8 mouse cellular contexts compared by ENCODE assay signal in genomic region chr11:53457372-53457954, GRCm38 (mm10). TPM values are rescaled to one million over a fixed set of nuclear protein-coding genes. Genes with fewer than 3 reads are reported as not detected.
DNase-seq lines count a peak whose midpoint lies in the region; ATAC-seq and TF ChIP-seq lines count a peak whose summit lies in the region.

No protein-coding gene starts in this region.

- H3K9me3 ChIP-seq in heart, embryonic 15.5 days (replicated peaks), result no peaks in the 10 kb centered on the region
- no peaks in the 10 kb centered on the region for H3K9me3 ChIP-seq in hindbrain, embryonic 11.5 days (ENCODE audit: control insufficient read depth, low read length)
- no peaks in the 10 kb centered on the region for H3K9me3 ChIP-seq in lung, postnatal 0 days (ENCODE audit: low read length)

- TF ChIP-seq EP300 in lung, postnatal 0 days (IDR thresholded peaks at IDR 0.05), result no peak

- H3K9ac ChIP-seq in heart, embryonic 15.5 days, result peak overlapping the region; percentile 68
- H3K9ac ChIP-seq in hindbrain, embryonic 11.5 days (ENCODE audit: low read depth, low read length), result peak overlapping the region; percentile 53
- H3K9ac ChIP-seq in lung, postnatal 0 days (replicated peaks; ENCODE audit: low read depth), result 0 out of 2 replicates have a peak overlapping the region, but pooled peaks have one; percentile 23

- no peaks in the 10 kb centered on the region for H3K36me3 ChIP-seq in heart, embryonic 15.5 days
- no peaks in the 10 kb centered on the region for H3K36me3 ChIP-seq in hindbrain, embryonic 11.5 days (ENCODE audit: control insufficient read depth, insufficient read depth, low read length)
- no peaks in the 10 kb centered on the region for H3K36me3 ChIP-seq in lung, postnatal 0 days (ENCODE audit: insufficient read depth, low read length)

- TF ChIP-seq POLR2A in bone marrow, adult 2 months (IDR thresholded peaks at IDR 0.05; ENCODE audit: borderline replicate concordance, control insufficient read depth, low read depth, low read length), result no peak

- ATAC-seq in heart, embryonic 15.5 days (replicated peaks; ENCODE audit: insufficient number of reproducible peaks, insufficient read depth, low FRiP score, low read depth), result peak; percentile 21; the same call in 1 of the 2 replicates
- no peak for ATAC-seq in hindbrain, embryonic 11.5 days (ENCODE audit: low FRiP score)
- ATAC-seq in lung, postnatal 0 days, result peak; percentile 42

- peaks cover 14% of the 10 kb centered on the region for H3K27me3 ChIP-seq in heart, embryonic 15.5 days
- peaks cover 36% of the 10 kb centered on the region for H3K27me3 ChIP-seq in hindbrain, embryonic 11.5 days (ENCODE audit: control insufficient read depth, insufficient read depth, low read length)
- 0 out of 2 replicates have a peak, but pooled peaks cover 3% of the 10 kb centered on the region for H3K27me3 ChIP-seq in lung, postnatal 0 days (replicated peaks; ENCODE audit: insufficient read depth, low read length)

- 8% methylated on average over 29 of the region's 29 CpGs for WGBS in heart, embryonic 15.5 days
- WGBS in bone marrow, adult 2 months, result 23% methylated on average over 29 of the region's 29 CpGs
- 9% methylated on average over 24 of the region's 29 CpGs for WGBS in hindbrain, embryonic 11.5 days
- 8% methylated on average over 28 of the region's 29 CpGs for whole genome bisulfite sequencing in lung, postnatal 0 days

- DNase-seq in heart, postnatal 4 days, result no peak
- DNase-seq in hindbrain, embryonic 11.5 days (ENCODE audit: low spot score), result peak; percentile 44
- no peak for DNase-seq in lung, postnatal 0 days (ENCODE audit: low spot score)
- no peak for DNase-seq in thymus, postnatal 36 days
- no peak for DNase-seq in cerebellum, postnatal 25 days
- DNase-seq in right cerebral cortex, postnatal 4 days, result no peak

- TF ChIP-seq CTCF in bone marrow, adult 2 months (IDR thresholded peaks at IDR 0.05; ENCODE audit: control insufficient read depth, insufficient read depth, low read length), result no peak
- peak; percentile 55 for TF ChIP-seq CTCF in lung, postnatal 0 days (IDR thresholded peaks at IDR 0.05)

- peak overlapping the region; percentile 63 for H3K4me3 ChIP-seq in heart, embryonic 15.5 days
- H3K4me3 ChIP-seq in bone marrow, adult 2 months (replicated peaks; ENCODE audit: control insufficient read depth, low read depth, low read length), result peak overlapping the region; percentile 44
- H3K4me3 ChIP-seq in hindbrain, embryonic 11.5 days (ENCODE audit: low read depth, low read length), result peak overlapping the region; percentile 38
- peak overlapping the region; percentile 49 for H3K4me3 ChIP-seq in lung, postnatal 0 days (ENCODE audit: low read depth, low read length)

- H3K4me1 ChIP-seq in heart, embryonic 15.5 days (replicated peaks), result peaks cover 5% of the 10 kb centered on the region
- no peaks in the 10 kb centered on the region for H3K4me1 ChIP-seq in bone marrow, adult 2 months (ENCODE audit: control insufficient read depth, insufficient read depth, low read length)
- no peaks in the 10 kb centered on the region for H3K4me1 ChIP-seq in hindbrain, embryonic 11.5 days (replicated peaks; ENCODE audit: control insufficient read depth, insufficient read depth, low read length)
- no peaks in the 10 kb centered on the region for H3K4me1 ChIP-seq in lung, postnatal 0 days (ENCODE audit: insufficient read depth, low read depth, low read length)

- peak overlapping the region; percentile 95 for H3K4me2 ChIP-seq in heart, embryonic 15.5 days
- peak overlapping the region; percentile 86 for H3K4me2 ChIP-seq in hindbrain, embryonic 11.5 days (replicated peaks; ENCODE audit: low read depth, low read length)
- peak overlapping the region; percentile 91 for H3K4me2 ChIP-seq in lung, postnatal 0 days (replicated peaks; ENCODE audit: low read depth, low read length)

- peak overlapping the region; percentile 48; the same call in 1 of the 2 replicates for H3K27ac ChIP-seq in heart, embryonic 15.5 days
- no peak overlapping the region for H3K27ac ChIP-seq in bone marrow, adult 2 months (ENCODE audit: control insufficient read depth, insufficient read depth, low read depth, low read length, poor library complexity)
- no peak overlapping the region for H3K27ac ChIP-seq in hindbrain, embryonic 11.5 days (ENCODE audit: low read depth, low read length)
- H3K27ac ChIP-seq in lung, postnatal 0 days (ENCODE audit: low read length), result 0 out of 2 replicates have a peak overlapping the region, but pooled peaks have one; percentile 10

RNA-seq across cellular contexts. Expression of gene Shroom1, which starts 0.5 kb away (rescaled TPM):
- polyA plus RNA-seq in heart, embryonic 15.5 days (2015; fragmentation: Nextera tagmentation; extraction: Ambion mirVana), result 2.5 and 2.6 TPM in 2 replicates
- total RNA-seq in heart, postnatal 4 days (2021), result 1 to 10 TPM in 1 of 2 experiments, under 1 TPM in 1; 0.93 to 1.1 TPM
- 0.70 TPM in 1 of 2 replicates, not detected in the other for polyA plus RNA-seq in bone marrow, adult 2 months (2011; ENCODE audit: insufficient read depth, insufficient read length, low replicate concordance, missing spikeins)
- polyA plus RNA-seq in hindbrain, embryonic 11.5 days (2014; fragmentation: Nextera tagmentation; extraction: Ambion mirVana), result 2.1 and 2.9 TPM in 2 replicates
- polyA plus RNA-seq in lung, postnatal 0 days (2015; fragmentation: Nextera tagmentation; extraction: Ambion mirVana), result 0.88 and 1.0 TPM in 2 replicates

RNA-seq across cellular contexts. Expression of gene Gm10447, which starts 0.6 kb away (rescaled TPM):
- polyA plus RNA-seq in heart, embryonic 15.5 days (2015; fragmentation: Nextera tagmentation; extraction: Ambion mirVana), result 0.16 TPM in 1 of 2 replicates, not detected in the other
- total RNA-seq in heart, postnatal 4 days (2021), result not detected
- polyA plus RNA-seq in bone marrow, adult 2 months (2011; ENCODE audit: insufficient read depth, insufficient read length, low replicate concordance, missing spikeins), result 0.41 TPM in 1 of 2 replicates, not detected in the other
- polyA plus RNA-seq in hindbrain, embryonic 11.5 days (2014; fragmentation: Nextera tagmentation; extraction: Ambion mirVana), result 0.19 TPM in 1 of 2 replicates, not detected in the other
- polyA plus RNA-seq in lung, postnatal 0 days (2015; fragmentation: Nextera tagmentation; extraction: Ambion mirVana), result 0.10 TPM in 1 of 2 replicates, not detected in the other

RNA-seq across cellular contexts. Expression of gene Gm9837, which starts 12.8 kb away (rescaled TPM):
- not detected in 2 replicates for polyA plus RNA-seq in heart, embryonic 15.5 days (2015; fragmentation: Nextera tagmentation; extraction: Ambion mirVana)
- not detected for total RNA-seq in heart, postnatal 4 days (2021)
- not detected in 2 replicates for polyA plus RNA-seq in bone marrow, adult 2 months (2011; ENCODE audit: insufficient read depth, insufficient read length, low replicate concordance, missing spikeins)
- not detected in 2 replicates for polyA plus RNA-seq in hindbrain, embryonic 11.5 days (2014; fragmentation: Nextera tagmentation; extraction: Ambion mirVana)
- not detected in 2 replicates for polyA plus RNA-seq in lung, postnatal 0 days (2015; fragmentation: Nextera tagmentation; extraction: Ambion mirVana)

RNA-seq across cellular contexts. Expression of gene Gm9945, which starts 22.5 kb away (rescaled TPM):
- polyA plus RNA-seq in heart, embryonic 15.5 days (2015; fragmentation: Nextera tagmentation; extraction: Ambion mirVana), result not detected in 2 replicates
- total RNA-seq in heart, postnatal 4 days (2021), result not detected
- not detected in 2 replicates for polyA plus RNA-seq in bone marrow, adult 2 months (2011; ENCODE audit: insufficient read depth, insufficient read length, low replicate concordance, missing spikeins)
- polyA plus RNA-seq in hindbrain, embryonic 11.5 days (2014; fragmentation: Nextera tagmentation; extraction: Ambion mirVana), result not detected in 2 replicates
- polyA plus RNA-seq in lung, postnatal 0 days (2015; fragmentation: Nextera tagmentation; extraction: Ambion mirVana), result not detected in 2 replicates

RNA-seq across cellular contexts. Expression of gene Sowaha, which starts 22.6 kb away (rescaled TPM):
- 0.34 and 0.48 TPM in 2 replicates for polyA plus RNA-seq in heart, embryonic 15.5 days (2015; fragmentation: Nextera tagmentation; extraction: Ambion mirVana)
- under 1 TPM; 0.07 to 0.27 TPM for total RNA-seq in heart, postnatal 4 days (2021)
- 8.2 and 13.3 TPM in 2 replicates for polyA plus RNA-seq in bone marrow, adult 2 months (2011; ENCODE audit: insufficient read depth, insufficient read length, low replicate concordance, missing spikeins)
- 0.06 and 0.25 TPM in 2 replicates for polyA plus RNA-seq in hindbrain, embryonic 11.5 days (2014; fragmentation: Nextera tagmentation; extraction: Ambion mirVana)
- 0.42 and 0.62 TPM in 2 replicates for polyA plus RNA-seq in lung, postnatal 0 days (2015; fragmentation: Nextera tagmentation; extraction: Ambion mirVana)

Comparison
In these comparisons a context has a peak if more than half of its experiments do, and no peak if none do; other contexts are left out.
1. H3K27ac ChIP-seq: peak in heart, embryonic 15.5 days (single experiment) and lung, postnatal 0 days (single experiment); none in bone marrow, adult 2 months (single experiment) and hindbrain, embryonic 11.5 days (single experiment).
2. Peak in every context shown above with its lines, with median percentiles within 50 percentile points of each other: H3K4me2 ChIP-seq, H3K4me3 ChIP-seq and H3K9ac ChIP-seq.